Mouse (Mus musculus): ENCODE data around the gene Tbc1d10c. TPM values are rescaled to one million over a fixed set of nuclear protein-coding genes. Genes with fewer than 3 reads are reported as not detected.

Gene Tbc1d10c
- polyA plus RNA-seq, 1 experiment, result 24.2 TPM

DNA sequence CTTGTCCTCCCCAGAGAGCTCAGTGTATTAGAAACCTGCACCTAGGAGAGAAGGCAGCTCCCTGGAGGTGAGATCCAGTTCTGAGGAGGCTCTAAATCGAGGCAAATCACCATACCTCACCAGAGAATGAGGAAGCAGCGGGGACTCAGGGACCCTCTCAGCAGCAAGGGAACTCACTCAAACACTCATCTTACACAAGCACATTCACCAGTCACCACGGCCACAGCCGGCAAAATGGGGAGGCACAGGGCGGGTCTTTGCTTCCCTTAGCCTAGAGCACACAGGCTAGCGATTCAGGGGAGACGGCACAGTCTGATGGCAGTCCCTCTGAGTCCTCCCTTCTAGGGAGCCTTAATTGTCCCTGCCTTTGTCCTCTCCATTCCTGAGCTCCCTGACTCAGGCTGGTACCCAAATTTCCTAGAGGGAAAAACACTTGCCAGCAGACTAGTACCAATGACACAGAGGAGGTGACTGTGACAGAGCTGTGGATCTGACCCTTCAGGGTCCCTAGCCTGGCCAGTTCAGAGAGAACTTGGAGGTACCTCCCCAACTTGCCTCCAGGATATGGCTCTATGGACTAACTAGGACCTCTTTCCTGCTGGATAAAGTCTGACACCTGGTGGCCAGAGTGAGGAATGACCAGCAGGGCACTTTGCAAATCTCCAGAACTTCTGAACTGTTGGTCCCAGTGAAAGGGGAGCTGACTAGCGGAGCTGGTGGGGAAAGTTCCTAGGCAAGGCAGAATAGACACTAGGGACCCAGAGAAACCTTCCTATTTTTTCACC lies 37.0 kb upstream of the Tbc1d10c start:
- Histone ChIP-seq H3K4me1 (ENCODE audit: control insufficient read depth, insufficient read depth, low read length) (peaks cover 12% of the 10 kb centered on the region), H3K4me3 (replicated peaks; ENCODE audit: extremely low read depth, low read depth, low read length) (no peak overlapping the region)
- TF ChIP-seq POLR2A (IDR thresholded peaks at IDR 0.05; ENCODE audit: borderline replicate concordance, extremely low read depth, low read depth, low read length) (no peak), CTCF (IDR thresholded peaks at IDR 0.05; ENCODE audit: insufficient read depth, low read length) (peak; percentile 76)
- DNase-seq, result peak; percentile 58
- WGBS, result 13% methylated on average over 8 of the region's 8 CpGs

DNA sequence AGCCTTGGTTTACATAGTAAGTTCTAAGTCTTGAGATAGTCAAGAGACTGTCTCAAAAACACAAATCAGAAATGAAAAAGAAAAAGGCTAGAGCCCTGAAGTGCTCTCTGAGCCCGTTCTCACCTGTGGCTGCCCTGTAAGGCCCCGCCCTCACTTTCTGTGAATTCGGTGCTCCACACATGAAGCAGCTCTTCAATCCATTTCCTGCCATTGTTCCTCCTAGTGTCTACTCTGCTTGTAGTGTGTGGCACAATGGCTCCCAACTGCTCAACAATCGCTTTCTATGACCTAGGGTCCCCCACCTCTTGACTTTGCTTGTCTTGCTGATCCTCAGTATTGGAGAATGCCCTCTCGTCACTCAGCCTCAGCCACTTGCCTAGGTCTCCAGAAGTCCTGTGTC lies 36.4 kb upstream of the Tbc1d10c start:
- TF ChIP-seq CTCF (IDR thresholded peaks at IDR 0.05; ENCODE audit: insufficient read depth, low read length), result no peak
- TF ChIP-seq POLR2A (IDR thresholded peaks at IDR 0.05; ENCODE audit: borderline replicate concordance, extremely low read depth, low read depth, low read length), result no peak
- WGBS, result 45% methylated on average over 5 of the region's 5 CpGs
- H3K4me1 ChIP-seq (ENCODE audit: control insufficient read depth, insufficient read depth, low read length), result peaks cover 10% of the 10 kb centered on the region
- DNase-seq, result no peak
- H3K4me3 ChIP-seq (replicated peaks; ENCODE audit: extremely low read depth, low read depth, low read length), result no peak overlapping the region

DNA sequence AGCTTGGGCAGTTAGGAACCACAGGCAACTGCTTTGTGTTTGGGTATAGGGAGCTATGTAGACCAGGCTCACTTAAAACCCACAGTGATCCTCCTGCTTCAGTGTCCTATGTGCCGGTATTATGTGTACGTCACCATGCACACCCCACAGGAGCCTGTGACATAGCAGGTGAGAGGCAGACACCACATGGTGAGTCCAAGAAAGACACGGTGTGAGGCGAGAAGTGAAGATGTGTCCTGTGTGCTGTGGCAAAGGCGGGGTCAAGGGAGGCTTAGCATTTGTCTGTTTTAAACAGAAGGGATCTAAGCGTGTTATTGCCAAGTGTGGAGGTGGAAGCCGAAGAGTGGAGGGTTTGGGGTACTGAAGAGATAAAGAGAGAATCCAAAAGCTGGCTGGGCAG lies 35.7 kb upstream of the Tbc1d10c start:
- no peak for DNase-seq
- peaks cover 10% of the 10 kb centered on the region for H3K4me1 ChIP-seq (ENCODE audit: control insufficient read depth, insufficient read depth, low read length)
- TF ChIP-seq CTCF (IDR thresholded peaks at IDR 0.05; ENCODE audit: insufficient read depth, low read length) (no peak), POLR2A (IDR thresholded peaks at IDR 0.05; ENCODE audit: borderline replicate concordance, extremely low read depth, low read depth, low read length) (no peak)
- H3K4me3 ChIP-seq (replicated peaks; ENCODE audit: extremely low read depth, low read depth, low read length), result no peak overlapping the region
- WGBS, result 77% methylated on average over 7 of the region's 7 CpGs

DNA sequence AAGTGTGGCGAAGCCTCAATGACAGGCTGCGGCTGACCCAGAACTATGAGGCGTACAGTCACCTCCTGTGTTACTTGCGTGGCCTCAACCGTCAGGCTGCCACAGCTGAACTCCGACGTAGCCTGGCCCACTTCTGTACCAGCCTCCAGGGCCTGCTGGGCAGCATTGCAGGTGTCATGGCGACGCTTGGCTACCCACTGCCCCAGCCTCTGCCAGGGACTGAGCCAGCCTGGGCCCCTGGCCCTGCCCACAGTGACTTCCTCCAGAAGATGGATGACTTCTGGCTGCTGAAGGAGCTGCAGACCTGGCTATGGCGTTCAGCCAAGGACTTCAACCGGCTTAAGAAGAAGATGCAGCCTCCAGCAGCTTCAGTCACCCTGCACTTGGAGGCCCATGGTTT lies 31.1 kb upstream of the Tbc1d10c start:
- no peak for DNase-seq
- TF ChIP-seq POLR2A (IDR thresholded peaks at IDR 0.05; ENCODE audit: borderline replicate concordance, extremely low read depth, low read depth, low read length) (peak; percentile 8; the same call in 1 of the 2 replicates), CTCF (IDR thresholded peaks at IDR 0.05; ENCODE audit: insufficient read depth, low read length) (no peak)
- Histone ChIP-seq H3K4me3 (replicated peaks; ENCODE audit: extremely low read depth, low read depth, low read length) (no peak overlapping the region), H3K4me1 (ENCODE audit: control insufficient read depth, insufficient read depth, low read length) (peaks cover 11% of the 10 kb centered on the region)
- WGBS, result 56% methylated on average over 11 of the region's 11 CpGs

- Histone ChIP-seq H3K4me3 (replicated peaks; ENCODE audit: extremely low read depth, low read depth, low read length) (no peak overlapping the region), H3K4me1 (ENCODE audit: control insufficient read depth, insufficient read depth, low read length) (peaks cover 21% of the 10 kb centered on the region)
- TF ChIP-seq CTCF (IDR thresholded peaks at IDR 0.05; ENCODE audit: insufficient read depth, low read length), result no peak
- 30% methylated on average over 14 of the region's 14 CpGs for WGBS
- no peak for DNase-seq
These were observed 30.1 kb upstream of the Tbc1d10c start for GRCm38 (mm10) chr19:4220957-4221743.

- no peak for TF ChIP-seq CTCF (IDR thresholded peaks at IDR 0.05; ENCODE audit: insufficient read depth, low read length)
- no peak for TF ChIP-seq POLR2A (IDR thresholded peaks at IDR 0.05; ENCODE audit: borderline replicate concordance, extremely low read depth, low read depth, low read length)
- no peak for DNase-seq
- no peak overlapping the region for H3K4me3 ChIP-seq (replicated peaks; ENCODE audit: extremely low read depth, low read depth, low read length)
- 26% methylated on average over 4 of the region's 4 CpGs for WGBS
- H3K4me1 ChIP-seq (ENCODE audit: control insufficient read depth, insufficient read depth, low read length), result peaks cover 25% of the 10 kb centered on the region
These were observed 29.3 kb upstream of the Tbc1d10c start for GRCm38 (mm10) chr19:4220416-4220815.

- no peak for TF ChIP-seq POLR2A (IDR thresholded peaks at IDR 0.05; ENCODE audit: borderline replicate concordance, extremely low read depth, low read depth, low read length)
- Histone ChIP-seq H3K4me3 (replicated peaks; ENCODE audit: extremely low read depth, low read depth, low read length) (no peak overlapping the region), H3K4me1 (ENCODE audit: control insufficient read depth, insufficient read depth, low read length) (peaks cover 25% of the 10 kb centered on the region)
These were observed 28.9 kb upstream of the Tbc1d10c start for GRCm38 (mm10) chr19:4219943-4220342.

GRCm38 (mm10) chr19:4218784-4219183 lies 27.7 kb upstream of the Tbc1d10c start:
- 79% methylated on average over 1 of the region's 1 CpGs for WGBS
- peaks cover 27% of the 10 kb centered on the region for H3K4me1 ChIP-seq (ENCODE audit: control insufficient read depth, insufficient read depth, low read length)

More at GRCm38 (mm10) chr19:4219943-4220342, 28.9 kb upstream of the Tbc1d10c start:
- DNase-seq, result no peak
- WGBS, result 80% methylated on average over 6 of the region's 6 CpGs

GRCm38 (mm10) chr19:4218293-4218692 lies 27.2 kb upstream of the Tbc1d10c start:
- TF ChIP-seq CTCF (IDR thresholded peaks at IDR 0.05; ENCODE audit: insufficient read depth, low read length) (no peak), POLR2A (IDR thresholded peaks at IDR 0.05; ENCODE audit: borderline replicate concordance, extremely low read depth, low read depth, low read length) (no peak)
- H3K4me1 ChIP-seq (ENCODE audit: control insufficient read depth, insufficient read depth, low read length), result peaks cover 30% of the 10 kb centered on the region
- no peak overlapping the region for H3K4me3 ChIP-seq (replicated peaks; ENCODE audit: extremely low read depth, low read depth, low read length)
- DNase-seq, result no peak
- 77% methylated on average over 11 of the region's 11 CpGs for WGBS

More at GRCm38 (mm10) chr19:4218784-4219183, 27.7 kb upstream of the Tbc1d10c start:
- TF ChIP-seq POLR2A (IDR thresholded peaks at IDR 0.05; ENCODE audit: borderline replicate concordance, extremely low read depth, low read depth, low read length), result no peak
- no peak for TF ChIP-seq CTCF (IDR thresholded peaks at IDR 0.05; ENCODE audit: insufficient read depth, low read length)
- no peak overlapping the region for H3K4me3 ChIP-seq (replicated peaks; ENCODE audit: extremely low read depth, low read depth, low read length)
- no peak for DNase-seq

All from lung, adult 2 months (tissue).